Mouse (Mus musculus) stomach, postnatal 0 days (tissue): ENCODE data around the gene Ttf2.

ENCODE experiments used
- CTCF ChIP-seq: IDR thresholded peaks from 2 replicates; pipeline ENCODE4 v1.5.1; 2016; ENCODE audit warnings: antibody characterized with exemption, low read depth, mild to moderate bottlenecking, moderate library complexity
- EP300 ChIP-seq: optimal IDR thresholded peaks from 2 replicates; pipeline ENCODE3; 2016; ENCODE audit warnings: antibody characterized with exemption

- TF ChIP-seq EP300 (no peak), CTCF (no peak)
Measured at GRCm38 (mm10) chr3:100961007-100961406, 8.5 kb downstream of the Ttf2 start.
